Mouse (Mus musculus) midbrain, embryonic 15.5 days (tissue): ENCODE data around the gene Nup133. TPM values are rescaled to one million over a fixed set of nuclear protein-coding genes. Genes with fewer than 3 reads are reported as not detected.
A peak's percentile ranks its signal among the peaks of the same experiment; 100 is the strongest.
"Not testable (repeated sequence)": the region's sequence is repeated elsewhere in the genome, so short reads cannot be mapped to it uniquely, and the experiment has no call there.

Source experiments
- ATAC-seq: fragments of 200-750 bp; cut with Nextera tagmentation; replicated peaks from 2 replicates; pipeline ENCODE4 v1.8.0; 2017; ENCODE audit warnings: moderate TSS enrichment
- H3K27ac ChIP-seq: fragments of 300-500 bp; sonication (generic); 2 replicates; pipeline ENCODE4 v1.5.1; 2015; ENCODE audit warnings: mild to moderate bottlenecking, inconsistent platforms
- H3K27me3 ChIP-seq: fragments of 300-500 bp; sonication (generic); replicated peaks from 2 replicates; pipeline ENCODE4 v1.6.1; 2015; ENCODE audit warnings: inconsistent platforms
- H3K36me3 ChIP-seq: fragments of 300-500 bp; sonication (generic); replicated peaks from 2 replicates; pipeline ENCODE4 v1.6.1; 2015; ENCODE audit warnings: inconsistent platforms
- H3K4me1 ChIP-seq: fragments of 300-500 bp; sonication (generic); 2 replicates; pipeline ENCODE4 v1.6.1; 2015; ENCODE audit warnings: inconsistent platforms
- H3K4me2 ChIP-seq: fragments of 300-500 bp; sonication (generic); 2 replicates; pipeline ENCODE4 v1.6.1; 2015; ENCODE audit warnings: inconsistent platforms, mild to moderate bottlenecking, moderate library complexity
- H3K4me3 ChIP-seq: fragments of 300-500 bp; sonication (generic); 2 replicates; pipeline ENCODE4 v1.5.1; 2015; ENCODE audit warnings: mild to moderate bottlenecking, inconsistent platforms
- H3K9ac ChIP-seq: fragments of 300-500 bp; sonication (generic); 2 replicates; pipeline ENCODE4 v1.6.1; 2015; ENCODE audit warnings: mild to moderate bottlenecking, inconsistent platforms
- H3K9me3 ChIP-seq: fragments of 300-500 bp; sonication (generic); 2 replicates; pipeline ENCODE4 v1.6.1; 2016; ENCODE audit warnings: inconsistent platforms
- WGBS: fragments of 180-500 bp; shearing (Covaris S2); methylation state at CpG from one replicate; pipeline ENCODE4 v1.1.7; 2015; ENCODE audit warnings: mixed read lengths; 5-methylcytosine and 5-hydroxymethylcytosine counted together
- polyA plus RNA-seq: library from polyadenylated mRNA; unstranded; fragments of >200 nt; fragmentation: Nextera tagmentation; extraction: Ambion mirVana; gene quantifications from 2 replicates; pipeline ENCODE4 v1.2.1, GENCODE M21; 2015

The Nup133 gene
- polyA plus RNA-seq, 1 experiment from 2014 or later = 22.8 TPM

GRCm38 (mm10) chr8:123978166-123978838 is 29.2 kb upstream of the Nup133 start:
- Histone ChIP-seq H3K27ac (no peak overlapping the region), H3K36me3 (no peaks in the 10 kb centered on the region), H3K9me3 (no peaks in the 10 kb centered on the region), H3K4me1 (peaks cover 25% of the 10 kb centered on the region), H3K4me3 (no peak overlapping the region), H3K27me3 (no peaks in the 10 kb centered on the region), H3K4me2 (no peak overlapping the region), H3K9ac (no peak overlapping the region)
- WGBS = 79% methylated on average over 14 of the region's 14 CpGs
- ATAC-seq = no peak

- H3K4me2 ChIP-seq = no peak overlapping the region
- H3K9ac ChIP-seq = no peak overlapping the region
- 91% methylated on average over 4 of the region's 4 CpGs for WGBS
- peaks cover 22% of the 10 kb centered on the region for H3K4me1 ChIP-seq
- H3K36me3 ChIP-seq = no peaks in the 10 kb centered on the region
- no peak for ATAC-seq
- H3K4me3 ChIP-seq = no peak overlapping the region
- no peaks in the 10 kb centered on the region for H3K9me3 ChIP-seq
- H3K27ac ChIP-seq = no peak overlapping the region
- no peaks in the 10 kb centered on the region for H3K27me3 ChIP-seq
Observed at GRCm38 (mm10) chr8:123977499-123977898, 28.4 kb upstream of the Nup133 start.

- Histone ChIP-seq H3K27me3 (no peaks in the 10 kb centered on the region), H3K9me3 (no peaks in the 10 kb centered on the region), H3K36me3 (no peaks in the 10 kb centered on the region), H3K27ac (no peak overlapping the region), H3K4me1 (no peaks in the 10 kb centered on the region), H3K4me2 (no peak overlapping the region), H3K4me3 (no peak overlapping the region), H3K9ac (no peak overlapping the region)
- no peak for ATAC-seq
- WGBS = 83% methylated on average over 1 of the region's 1 CpGs
Observed at GRCm38 (mm10) chr8:123973495-123973894, 24.4 kb upstream of the Nup133 start.

- Histone ChIP-seq H3K4me2 (no peak overlapping the region), H3K4me3 (no peak overlapping the region), H3K27ac (no peak overlapping the region), H3K9me3 (no peaks in the 10 kb centered on the region), H3K9ac (no peak overlapping the region), H3K4me1 (no peaks in the 10 kb centered on the region), H3K27me3 (no peaks in the 10 kb centered on the region), H3K36me3 (peaks cover 13% of the 10 kb centered on the region)
- 65% methylated on average over 2 of the region's 2 CpGs for whole genome bisulfite sequencing
- no peak for ATAC-seq
Observed at GRCm38 (mm10) chr8:123966896-123967295, 17.8 kb upstream of the Nup133 start.

GRCm38 (mm10) chr8:123961371-123961770 is 12.3 kb upstream of the Nup133 start:
- H3K4me1 ChIP-seq = no peaks in the 10 kb centered on the region
- no peak overlapping the region for H3K27ac ChIP-seq
- H3K27me3 ChIP-seq = no peaks in the 10 kb centered on the region
- WGBS = 50% methylated on average over 1 of the region's 1 CpGs
- no peaks in the 10 kb centered on the region for H3K9me3 ChIP-seq
- no peak overlapping the region for H3K4me3 ChIP-seq
- ATAC-seq = no peak
- no peak overlapping the region for H3K9ac ChIP-seq
- H3K36me3 ChIP-seq = peaks cover 43% of the 10 kb centered on the region
- no peak overlapping the region for H3K4me2 ChIP-seq

GRCm38 (mm10) chr8:123960556-123960955 is 11.5 kb upstream of the Nup133 start:
- H3K9me3 ChIP-seq = not testable (repeated sequence)

GRCm38 (mm10) chr8:123960056-123960455 is 11.0 kb upstream of the Nup133 start:
- Histone ChIP-seq H3K9ac (no peak overlapping the region), H3K27ac (no peak overlapping the region), H3K4me2 (no peak overlapping the region), H3K4me1 (no peaks in the 10 kb centered on the region), H3K36me3 (peaks cover 43% of the 10 kb centered on the region), H3K27me3 (no peaks in the 10 kb centered on the region), H3K9me3 (no peaks in the 10 kb centered on the region), H3K4me3 (no peak overlapping the region)
- WGBS = 90% methylated on average over 9 of the region's 9 CpGs
- ATAC-seq = no peak

More at GRCm38 (mm10) chr8:123960556-123960955, 11.5 kb upstream of the Nup133 start:
- H3K4me3 ChIP-seq, H3K4me2 ChIP-seq, H3K4me1 ChIP-seq, H3K27ac ChIP-seq, H3K27me3 ChIP-seq, H3K9ac ChIP-seq, ATAC-seq: not testable (repeated sequence)
- 74% methylated on average over 5 of the region's 5 CpGs for WGBS
- peaks cover 43% of the 10 kb centered on the region for H3K36me3 ChIP-seq

- H3K36me3 ChIP-seq = peaks cover 45% of the 10 kb centered on the region
Observed at GRCm38 (mm10) chr8:123959473-123959872, 10.4 kb upstream of the Nup133 start.

GRCm38 (mm10) chr8:123958130-123958529 is 9.1 kb upstream of the Nup133 start:
- Histone ChIP-seq H3K4me3 (no peak overlapping the region), H3K27me3 (no peaks in the 10 kb centered on the region), H3K4me2 (no peak overlapping the region), H3K9ac (no peak overlapping the region), H3K4me1 (no peaks in the 10 kb centered on the region), H3K27ac (no peak overlapping the region), H3K9me3 (no peaks in the 10 kb centered on the region), H3K36me3 (peaks cover 42% of the 10 kb centered on the region)
- ATAC-seq = no peak
- 81% methylated on average over 17 of the region's 17 CpGs for WGBS

More at GRCm38 (mm10) chr8:123959473-123959872, 10.4 kb upstream of the Nup133 start:
- H3K9me3 ChIP-seq = no peaks in the 10 kb centered on the region
- no peak overlapping the region for H3K4me3 ChIP-seq
- no peaks in the 10 kb centered on the region for H3K4me1 ChIP-seq
- no peaks in the 10 kb centered on the region for H3K27me3 ChIP-seq
- WGBS = 93% methylated on average over 6 of the region's 6 CpGs
- no peak overlapping the region for H3K9ac ChIP-seq
- no peak overlapping the region for H3K27ac ChIP-seq
- no peak overlapping the region for H3K4me2 ChIP-seq
- ATAC-seq = no peak

- Histone ChIP-seq H3K9me3 (no peaks in the 10 kb centered on the region), H3K4me2 (no peak overlapping the region), H3K36me3 (peaks cover 27% of the 10 kb centered on the region), H3K4me1 (peaks cover 9% of the 10 kb centered on the region), H3K4me3 (no peak overlapping the region), H3K27ac (no peak overlapping the region), H3K27me3 (no peaks in the 10 kb centered on the region), H3K9ac (no peak overlapping the region)
- no peak for ATAC-seq
- 94% methylated on average over 8 of the region's 8 CpGs for WGBS
Observed at GRCm38 (mm10) chr8:123954246-123954645, 5.2 kb upstream of the Nup133 start.

- H3K4me3 ChIP-seq = no peak overlapping the region
- no peak overlapping the region for H3K4me2 ChIP-seq
- peaks cover 9% of the 10 kb centered on the region for H3K4me1 ChIP-seq
- H3K9me3 ChIP-seq = no peaks in the 10 kb centered on the region
- H3K36me3 ChIP-seq = peaks cover 26% of the 10 kb centered on the region
- H3K9ac ChIP-seq = no peak overlapping the region
- H3K27ac ChIP-seq = no peak overlapping the region
- WGBS = 87% methylated on average over 8 of the region's 8 CpGs
- H3K27me3 ChIP-seq = no peaks in the 10 kb centered on the region
- ATAC-seq = no peak
Observed at GRCm38 (mm10) chr8:123953686-123954085, 4.6 kb upstream of the Nup133 start.

GRCm38 (mm10) chr8:123950077-123950802 is 1.2 kb upstream of the Nup133 start:
- H3K4me1 ChIP-seq = peaks cover 16% of the 10 kb centered on the region
- 36% methylated on average over 10 of the region's 10 CpGs for WGBS
- H3K9me3 ChIP-seq = no peaks in the 10 kb centered on the region
- H3K9ac ChIP-seq = peak overlapping the region; percentile 91; the same call in 1 of the 2 replicates
- no peaks in the 10 kb centered on the region for H3K27me3 ChIP-seq
- H3K36me3 ChIP-seq = peaks cover 18% of the 10 kb centered on the region
- no peak for ATAC-seq
- H3K4me2 ChIP-seq = peak overlapping the region; percentile 95
- H3K4me3 ChIP-seq = peak overlapping the region; percentile 95
- peak overlapping the region; percentile 89; the same call in 1 of the 2 replicates for H3K27ac ChIP-seq

GRCm38 (mm10) chr8:123949686-123949986 is 571 bp upstream of the Nup133 start:
- 6% methylated on average over 10 of the region's 10 CpGs for WGBS
- no peaks in the 10 kb centered on the region for H3K9me3 ChIP-seq
- peak overlapping the region; percentile 95 for H3K4me2 ChIP-seq
- peak; percentile 55 for ATAC-seq
- H3K36me3 ChIP-seq = peaks cover 15% of the 10 kb centered on the region
- peak overlapping the region; percentile 95 for H3K4me3 ChIP-seq
- peak overlapping the region; percentile 89 for H3K27ac ChIP-seq
- peak overlapping the region; percentile 91 for H3K9ac ChIP-seq
- peaks cover 16% of the 10 kb centered on the region for H3K4me1 ChIP-seq
- H3K27me3 ChIP-seq = no peaks in the 10 kb centered on the region
